Mouse (Mus musculus): ENCODE results near the gene Vmn2r79. TPM values are rescaled to one million over a fixed set of nuclear protein-coding genes. Genes with fewer than 3 reads are reported as not detected.
"Not testable (repeated sequence)": the region's sequence is repeated elsewhere in the genome, so short reads cannot be mapped to it uniquely, and the experiment has no call there.

Gene Vmn2r79
- polyA plus RNA-seq (2014; fragmentation: Nextera tagmentation; extraction: Ambion mirVana) = not detected in 2 replicates

GRCm38 (mm10) chr7:86995815-86996214, at the start of gene Vmn2r79:
Vmn2r79 (plus strand) TSS chr7:86996115.
- H3K27me3 ChIP-seq (ENCODE audit: control insufficient read depth, insufficient read depth, low read length); H3K4me1 ChIP-seq (ENCODE audit: control insufficient read depth, insufficient read depth, low read length); H3K4me2 ChIP-seq (ENCODE audit: low read depth, severe bottlenecking); H3K9ac ChIP-seq (ENCODE audit: low read length); H3K36me3 ChIP-seq (ENCODE audit: control insufficient read depth, insufficient read depth, low read length); H3K27ac ChIP-seq (replicated peaks; ENCODE audit: low read depth, low read length); H3K4me3 ChIP-seq (ENCODE audit: low read depth, low read length); DNase-seq (ENCODE audit: low spot score); H3K9me3 ChIP-seq (ENCODE audit: control insufficient read depth, low read length); ATAC-seq (ENCODE audit: insufficient number of reproducible peaks, low FRiP score, low TSS enrichment, low read depth): not testable (repeated sequence)
- WGBS = 85% methylated on average over 1 of the region's 1 CpGs

GRCm38 (mm10) chr7:86994700-86995099, 1.2 kb upstream of the Vmn2r79 start:
- H3K4me1 ChIP-seq (ENCODE audit: control insufficient read depth, insufficient read depth, low read length) = no peaks in the 10 kb centered on the region
- H3K9ac ChIP-seq (ENCODE audit: low read length) = no peak overlapping the region
- no peaks in the 10 kb centered on the region for H3K9me3 ChIP-seq (ENCODE audit: control insufficient read depth, low read length)
- ATAC-seq (ENCODE audit: insufficient number of reproducible peaks, low FRiP score, low TSS enrichment, low read depth) (no peak), DNase-seq (ENCODE audit: low spot score) (no peak)
- H3K27ac ChIP-seq (replicated peaks; ENCODE audit: low read depth, low read length) = no peak overlapping the region
- no peak overlapping the region for H3K4me3 ChIP-seq (ENCODE audit: low read depth, low read length)
- H3K36me3 ChIP-seq (ENCODE audit: control insufficient read depth, insufficient read depth, low read length) = no peaks in the 10 kb centered on the region
- 70% methylated on average over 1 of the region's 1 CpGs for WGBS
- no peaks in the 10 kb centered on the region for H3K27me3 ChIP-seq (ENCODE audit: control insufficient read depth, insufficient read depth, low read length)
- H3K4me2 ChIP-seq (ENCODE audit: low read depth, severe bottlenecking) = no peak overlapping the region

GRCm38 (mm10) chr7:87026486-87026885, 30.6 kb downstream of the Vmn2r79 start:
- not testable (repeated sequence) for H3K36me3 ChIP-seq (ENCODE audit: control insufficient read depth, insufficient read depth, low read length); H3K4me2 ChIP-seq (ENCODE audit: low read depth, severe bottlenecking); H3K27me3 ChIP-seq (ENCODE audit: control insufficient read depth, insufficient read depth, low read length); ATAC-seq (ENCODE audit: insufficient number of reproducible peaks, low FRiP score, low TSS enrichment, low read depth); H3K27ac ChIP-seq (replicated peaks; ENCODE audit: low read depth, low read length); H3K9ac ChIP-seq (ENCODE audit: low read length); H3K9me3 ChIP-seq (ENCODE audit: control insufficient read depth, low read length); H3K4me1 ChIP-seq (ENCODE audit: control insufficient read depth, insufficient read depth, low read length); DNase-seq (ENCODE audit: low spot score); H3K4me3 ChIP-seq (ENCODE audit: low read depth, low read length)

- Histone ChIP-seq H3K36me3 (ENCODE audit: control insufficient read depth, insufficient read depth, low read length) (no peaks in the 10 kb centered on the region), H3K4me2 (ENCODE audit: low read depth, severe bottlenecking) (no peak overlapping the region), H3K9ac (ENCODE audit: low read length) (no peak overlapping the region), H3K9me3 (ENCODE audit: control insufficient read depth, low read length) (no peaks in the 10 kb centered on the region), H3K4me1 (ENCODE audit: control insufficient read depth, insufficient read depth, low read length) (no peaks in the 10 kb centered on the region), H3K27ac (replicated peaks; ENCODE audit: low read depth, low read length) (no peak overlapping the region), H3K27me3 (ENCODE audit: control insufficient read depth, insufficient read depth, low read length) (no peaks in the 10 kb centered on the region), H3K4me3 (ENCODE audit: low read depth, low read length) (no peak overlapping the region)
- ATAC-seq (ENCODE audit: insufficient number of reproducible peaks, low FRiP score, low TSS enrichment, low read depth) (no peak), DNase-seq (ENCODE audit: low spot score) (no peak)
- 84% methylated on average over 4 of the region's 4 CpGs for WGBS
Measured at GRCm38 (mm10) chr7:87063576-87063975, 67.7 kb downstream of the Vmn2r79 start.

Other genes with a start within 250 kb of the Vmn2r79 start
- 0.06 TPM in 1 of 2 replicates, not detected in the other for gene Folh1, start 220.2 kb upstream of the Vmn2r79 start, polyA plus RNA-seq (2014; fragmentation: Nextera tagmentation; extraction: Ambion mirVana)
- not detected in 2 replicates for gene Vmn2r77, start 201.1 kb upstream of the Vmn2r79 start, polyA plus RNA-seq (2014; fragmentation: Nextera tagmentation; extraction: Ambion mirVana)
- not detected in 2 replicates for gene Vmn2r78, start 81.0 kb upstream of the Vmn2r79 start, polyA plus RNA-seq (2014; fragmentation: Nextera tagmentation; extraction: Ambion mirVana)
- gene Nox4, start 250.0 kb downstream of the Vmn2r79 start, polyA plus RNA-seq (2014; fragmentation: Nextera tagmentation; extraction: Ambion mirVana) = 4.7 and 6.0 TPM in 2 replicates

Measured in limb, embryonic 11.5 days (tissue).